Mouse (Mus musculus): Measurements from ENCODE around the gene Ins2.

The Ins2 gene

GRCm38 (mm10) chr7:142743281-142743680 lies at the start of gene Ins2:
TSS of gene Ins2 (minus strand) at chr7:142743381.
- DNase-seq = no peak

DNA sequence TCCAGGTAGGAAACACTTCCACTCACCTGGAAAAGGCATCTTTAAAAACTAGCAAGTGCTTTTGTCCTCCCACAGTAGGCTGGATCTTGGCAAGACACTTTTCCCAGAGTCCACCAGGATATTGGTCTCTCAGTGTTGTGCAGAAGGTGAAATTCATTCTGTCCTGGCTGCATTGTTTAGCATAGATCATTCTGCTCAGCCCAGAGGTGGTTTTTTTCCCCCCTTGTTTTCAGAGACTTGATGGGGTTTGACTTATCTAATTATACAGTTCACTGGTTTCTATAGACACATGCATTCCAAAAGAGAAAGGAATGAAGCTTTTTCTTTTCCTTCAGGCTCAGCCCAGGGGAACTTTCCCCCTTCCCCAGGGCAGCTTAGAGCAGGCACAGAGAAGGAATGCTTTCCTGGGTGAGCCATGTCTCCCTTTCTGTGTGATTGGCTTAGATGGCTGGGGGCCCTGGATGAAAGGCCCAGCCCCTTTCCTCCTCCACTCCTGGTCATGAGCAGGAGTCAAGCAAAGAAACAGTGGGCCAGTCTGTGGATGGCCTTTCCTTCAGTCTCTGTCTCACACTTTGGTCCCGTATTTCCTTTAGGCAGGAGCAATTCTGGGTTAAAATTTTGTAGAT lies 49.6 kb upstream of the Ins2 start:
- DNase-seq = no peak

- no peak for DNase-seq
Observed at GRCm38 (mm10) chr7:142789667-142790066, 46.5 kb upstream of the Ins2 start.

DNA sequence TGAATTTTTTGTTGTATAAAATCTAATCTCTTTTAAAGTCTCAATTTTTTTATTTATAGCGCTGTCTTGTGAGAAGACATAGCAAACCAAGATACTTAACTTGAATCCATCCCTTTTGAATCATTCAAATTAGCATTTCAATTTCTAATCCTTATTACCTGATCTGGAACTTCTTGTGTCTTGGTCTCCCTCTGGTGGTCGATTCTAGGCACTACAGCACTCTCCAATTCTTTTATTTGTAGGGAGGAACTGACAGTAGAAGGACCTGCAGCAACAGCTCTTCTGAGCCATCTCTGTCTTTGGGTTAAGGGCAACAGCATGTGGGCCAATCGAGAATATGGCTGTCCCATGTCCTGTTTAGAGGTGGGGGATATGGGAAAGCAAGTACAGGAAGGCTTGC lies 5.4 kb downstream of the Ins2 start:
- no peak for DNase-seq

- peak; percentile 25 for DNase-seq
Observed at GRCm38 (mm10) chr7:142736943-142737490, 6.2 kb downstream of the Ins2 start.

DNA sequence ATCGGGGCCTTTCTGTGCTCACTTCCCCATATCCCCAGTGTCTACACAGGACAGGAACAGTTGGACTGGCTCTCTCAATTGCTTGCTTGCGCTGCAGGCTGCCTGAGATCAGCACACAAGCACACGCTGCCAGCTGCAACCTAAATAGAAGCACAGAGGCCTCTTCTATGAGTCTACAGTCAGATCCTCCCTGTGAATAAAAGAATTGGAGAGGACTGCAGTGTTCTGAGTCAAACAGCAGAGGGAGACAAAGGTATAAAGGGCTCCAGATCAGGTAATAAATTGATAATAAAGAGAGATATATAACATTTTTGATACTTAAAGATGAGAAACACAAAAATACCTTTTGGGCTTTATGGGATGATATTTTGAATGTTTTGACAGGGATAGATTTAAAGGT lies 17.2 kb downstream of the Ins2 start:
- peak; percentile 5 for DNase-seq

GRCm38 (mm10) chr7:142720725-142721124 lies 22.5 kb downstream of the Ins2 start:
- DNase-seq = no peak

- DNase-seq = peak; percentile 8
Observed at GRCm38 (mm10) chr7:142714783-142715498, 28.2 kb downstream of the Ins2 start.

- DNase-seq = no peak
Observed at GRCm38 (mm10) chr7:142706873-142707272, 36.3 kb downstream of the Ins2 start.

DNA sequence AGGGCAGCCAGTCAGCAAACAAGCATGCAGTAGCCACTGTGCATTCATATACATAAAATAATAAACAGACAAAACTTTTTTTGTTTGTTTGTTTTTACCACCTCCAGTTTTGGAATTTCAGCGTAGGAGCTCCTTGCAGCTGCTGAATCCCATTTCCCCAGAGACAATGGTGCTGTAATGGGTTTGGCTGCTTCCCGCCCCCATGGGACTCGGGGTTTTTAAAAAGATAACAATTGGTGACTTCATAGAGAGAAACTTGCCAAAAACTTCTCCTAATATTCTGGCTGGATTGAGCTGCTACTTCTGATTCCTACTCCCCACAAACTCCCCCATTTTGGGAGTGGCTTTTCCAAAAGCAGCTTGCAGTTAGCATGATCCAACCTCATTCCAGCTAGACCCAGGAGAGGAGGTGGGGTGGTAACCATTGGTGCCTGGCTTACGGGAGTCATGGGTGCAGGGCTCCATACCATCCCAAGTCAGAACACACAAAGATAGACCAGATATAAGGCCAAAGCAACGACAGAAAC lies 43.8 kb downstream of the Ins2 start:
- DNase-seq = no peak

- DNase-seq = no peak
Observed at GRCm38 (mm10) chr7:142678611-142679010, 64.6 kb downstream of the Ins2 start.

GRCm38 (mm10) chr7:142675644-142676043 lies 67.5 kb downstream of the Ins2 start:
- peak; percentile 51 for DNase-seq

- no peak for DNase-seq
Observed at GRCm38 (mm10) chr7:142675141-142675540, 68.0 kb downstream of the Ins2 start.

- DNase-seq = peak; percentile 22
Observed at GRCm38 (mm10) chr7:142672120-142672519, 71.1 kb downstream of the Ins2 start.

- DNase-seq = no peak
Observed at GRCm38 (mm10) chr7:142671067-142671466, 72.1 kb downstream of the Ins2 start.

DNA sequence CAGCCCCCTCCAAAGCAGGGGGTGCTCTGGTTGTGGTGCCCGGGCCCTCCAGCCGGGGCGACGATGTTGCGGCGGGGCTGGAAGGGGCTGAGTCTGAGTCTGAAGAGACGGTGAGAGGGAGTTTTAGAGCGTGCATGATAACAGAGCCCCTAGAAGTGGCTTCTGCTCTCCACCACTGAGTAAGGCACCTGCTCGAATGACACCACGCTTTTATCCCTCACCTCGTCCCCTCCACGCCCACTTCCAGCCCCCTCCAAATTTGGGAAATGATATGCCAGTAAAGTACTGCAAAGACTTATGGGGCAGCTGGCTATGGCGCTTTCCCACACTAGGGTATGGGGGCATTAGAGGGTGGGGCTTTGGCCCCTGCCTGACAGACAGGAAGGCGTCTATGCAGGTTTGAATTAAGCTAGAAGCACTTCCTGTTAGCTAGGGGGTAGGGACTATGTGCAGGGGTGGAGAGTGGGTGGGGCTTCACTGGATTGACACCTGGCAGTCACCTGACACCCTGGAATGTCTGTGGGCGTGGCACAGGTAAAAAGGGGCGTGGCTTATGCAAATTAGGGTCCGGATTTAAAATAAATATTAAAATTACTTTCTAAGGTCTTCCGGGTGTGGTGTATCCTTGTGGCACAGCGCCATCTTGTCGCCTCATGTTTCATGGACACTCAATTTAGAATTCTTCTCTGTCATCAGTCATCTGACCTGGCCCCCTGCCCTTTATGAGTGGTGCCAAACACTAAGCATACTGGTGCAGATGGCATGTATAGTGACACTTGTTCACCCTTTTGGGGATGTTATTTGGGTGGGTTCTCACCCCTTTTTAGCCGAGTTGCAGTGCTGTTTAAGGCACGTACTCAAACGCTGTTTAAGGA lies 73.2 kb downstream of the Ins2 start, which contains the start of gene Gm49394:
Gene Gm49394 (minus strand): TSS at position 192 of the 875 bp plus-strand sequence.
- DNase-seq = no peak

GRCm38 (mm10) chr7:142668328-142668727 lies 74.9 kb downstream of the Ins2 start:
- no peak for DNase-seq

DNA sequence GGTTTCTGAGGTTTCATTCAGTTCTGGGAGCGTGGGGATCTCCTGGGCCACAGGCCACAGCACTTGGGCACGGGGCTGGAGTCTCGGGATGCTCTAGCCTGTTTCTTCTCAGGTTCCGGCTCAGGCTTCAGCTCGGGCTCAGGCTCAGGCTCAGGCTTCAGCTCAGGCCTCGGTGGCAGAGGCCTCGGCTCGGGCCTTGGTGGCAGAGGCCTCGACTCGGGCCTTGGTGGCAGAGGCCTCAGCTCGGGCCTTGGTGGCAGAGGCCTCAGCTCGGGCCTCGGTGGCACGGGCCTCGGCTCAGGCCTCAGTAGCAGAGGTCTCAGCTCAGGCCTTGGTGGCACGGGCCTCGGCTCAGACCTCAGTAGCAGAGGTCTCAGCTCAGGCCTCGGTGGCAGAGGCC lies 75.7 kb downstream of the Ins2 start:
- no peak for DNase-seq

- DNase-seq = no peak
Observed at GRCm38 (mm10) chr7:142666659-142667058, 76.5 kb downstream of the Ins2 start, which contains the start of gene Igf2. TSS of gene Igf2 (minus strand) at chr7:142666816.

GRCm38 (mm10) chr7:142666109-142666508 lies 77.1 kb downstream of the Ins2 start:
- no peak for DNase-seq

- DNase-seq = no peak
Observed at GRCm38 (mm10) chr7:142665364-142665763, 77.8 kb downstream of the Ins2 start.

DNA sequence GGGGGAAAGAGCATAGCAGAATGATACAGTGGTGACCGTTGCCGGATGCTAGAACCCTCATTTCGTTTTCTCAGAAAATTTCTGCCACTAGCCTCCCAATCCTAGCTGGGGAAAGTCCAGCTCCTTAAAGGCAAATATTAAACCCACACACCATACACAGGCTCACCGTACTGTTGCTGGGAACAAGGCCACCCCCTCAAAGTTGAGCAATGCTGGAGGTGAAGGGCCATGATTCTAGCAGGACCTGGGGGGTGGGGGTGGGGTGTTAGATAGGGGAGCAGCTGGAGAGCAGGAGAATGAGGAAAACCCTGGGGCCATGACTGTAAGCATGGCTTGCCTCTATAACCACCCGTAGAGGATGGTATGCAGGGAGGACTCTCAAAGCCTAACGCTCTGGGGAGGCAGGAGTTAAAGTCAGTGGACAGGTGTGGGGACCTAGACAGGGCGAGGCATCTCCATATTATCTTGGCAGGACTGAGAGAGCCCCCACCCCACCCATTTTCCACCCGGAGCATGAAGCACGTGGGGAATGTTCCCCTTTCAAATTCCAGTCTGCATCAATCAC lies 78.6 kb downstream of the Ins2 start:
- no peak for DNase-seq

All from layer of hippocampus, adult 9-11 months (tissue).